Mouse (Mus musculus) kidney, embryonic 14.5 days (tissue): ENCODE measurements around the gene Csnk1g2. TPM values are rescaled to one million over a fixed set of nuclear protein-coding genes. Genes with fewer than 3 reads are reported as not detected.

Experiments
- ATAC-seq: fragments of 200-750 bp; cut with Nextera tagmentation; 2 replicates; pipeline ENCODE4 v1.8.0; 2017; ENCODE audit warnings: moderate number of reproducible peaks, mild to moderate bottlenecking, moderate TSS enrichment, moderate library complexity; ENCODE audit not compliant: low FRiP score, low TSS enrichment
- H3K27ac ChIP-seq: fragments of 300-500 bp; sonication (generic); 2 replicates; pipeline ENCODE4 v1.5.1; 2014; ENCODE audit warnings: low read depth, mild to moderate bottlenecking, low read length, moderate library complexity, mixed read lengths
- H3K27me3 ChIP-seq: fragments of 300-500 bp; sonication (generic); 2 replicates; pipeline ENCODE4 v1.6.1; 2014; ENCODE audit warnings: mild to moderate bottlenecking, low read length; ENCODE audit not compliant: control insufficient read depth, insufficient read depth
- H3K36me3 ChIP-seq: fragments of 300-500 bp; sonication (generic); 2 replicates; pipeline ENCODE4 v1.6.1; 2014; ENCODE audit warnings: low read length, mixed read lengths; ENCODE audit not compliant: control insufficient read depth, insufficient read depth
- H3K4me1 ChIP-seq: fragments of 300-500 bp; sonication (generic); 2 replicates; pipeline ENCODE4 v1.6.1; 2014; ENCODE audit warnings: low read length, mixed read lengths; ENCODE audit not compliant: control insufficient read depth, insufficient read depth
- H3K4me2 ChIP-seq: fragments of 300-500 bp; sonication (generic); replicated peaks from 2 replicates; pipeline ENCODE4 v1.6.1; 2014; ENCODE audit warnings: low read depth, mild to moderate bottlenecking, low read length
- H3K4me3 ChIP-seq: fragments of 300-500 bp; sonication (generic); 2 replicates; pipeline ENCODE4 v1.5.1; 2014; ENCODE audit warnings: mild to moderate bottlenecking, low read length
- H3K9ac ChIP-seq: fragments of 300-500 bp; sonication (generic); 2 replicates; pipeline ENCODE4 v1.6.1; 2014; ENCODE audit warnings: low read depth, mild to moderate bottlenecking, low read length, moderate library complexity
- H3K9me3 ChIP-seq: fragments of 300-500 bp; sonication (generic); 2 replicates; pipeline ENCODE4 v1.6.1; 2016; ENCODE audit warnings: low read length; ENCODE audit not compliant: control insufficient read depth
- WGBS: fragments of 180-500 bp; shearing (Covaris S2); extraction: QIAGEN DNeasy Blood & Tissue Kit; methylation state at CpG from one replicate; pipeline ENCODE4 v1.1.7; 2014; 5-methylcytosine and 5-hydroxymethylcytosine counted together
- microRNA-seq: library from miRNA; unstranded; fragments of <30 nt; microRNA quantifications from one replicate; pipeline ENCODE4, GENCODE M21; 2016
- polyA plus RNA-seq: library from polyadenylated mRNA; unstranded; fragments of >200 nt; fragmentation: Nextera tagmentation; extraction: Ambion mirVana; gene quantifications from 2 replicates; pipeline ENCODE4 v1.2.1, GENCODE M21; 2014

Csnk1g2 gene
- polyA plus RNA-seq, 1 experiment from 2014 or later = 127 TPM

- Histone ChIP-seq H3K9me3 (no peaks in the 10 kb centered on the region), H3K36me3 (peaks cover 40% of the 10 kb centered on the region), H3K27me3 (no peaks in the 10 kb centered on the region), H3K9ac (no peak overlapping the region), H3K27ac (no peak overlapping the region), H3K4me3 (no peak overlapping the region), H3K4me2 (no peak overlapping the region), H3K4me1 (no peaks in the 10 kb centered on the region)
- 94% methylated on average over 3 of the region's 3 CpGs for WGBS
- no peak for ATAC-seq
These were observed 64.0 kb downstream of the Csnk1g2 start for GRCm38 (mm10) chr10:80686617-80687016.

GRCm38 (mm10) chr10:80687850-80688249, 65.2 kb downstream of the Csnk1g2 start:
- H3K4me2 ChIP-seq = no peak overlapping the region
- no peaks in the 10 kb centered on the region for H3K4me1 ChIP-seq
- WGBS = 35% methylated on average over 5 of the region's 5 CpGs
- H3K27me3 ChIP-seq = no peaks in the 10 kb centered on the region
- ATAC-seq = peak; percentile 66; the same call in 1 of the 2 replicates
- H3K36me3 ChIP-seq = peaks cover 40% of the 10 kb centered on the region
- H3K9ac ChIP-seq = no peak overlapping the region
- no peak overlapping the region for H3K27ac ChIP-seq
- no peak overlapping the region for H3K4me3 ChIP-seq
- no peaks in the 10 kb centered on the region for H3K9me3 ChIP-seq

Small RNA genes within 50 kb of the gene (microRNA-seq; reads per million reads assigned to microRNA genes)
- gene Mir6912 = not detected

Other genes with a start within 250 kb of the Csnk1g2 start
- 8.7 and 14.6 TPM in 2 replicates for gene Mex3d, start 235.2 kb upstream of the Csnk1g2 start, polyA plus RNA-seq
- gene Mbd3, start 223.3 kb upstream of the Csnk1g2 start, polyA plus RNA-seq = 248 and 270 TPM in 2 replicates
- 806 and 1,046 TPM in 2 replicates for gene Uqcr11, start 216.0 kb upstream of the Csnk1g2 start, polyA plus RNA-seq
- gene Tcf3, start 189.2 kb upstream of the Csnk1g2 start, polyA plus RNA-seq = 134 and 162 TPM in 2 replicates
- gene Onecut3, start 128.0 kb upstream of the Csnk1g2 start, polyA plus RNA-seq = not detected in 2 replicates
- 0.22 and 0.24 TPM in 2 replicates for gene Atp8b3, start 83.7 kb upstream of the Csnk1g2 start, polyA plus RNA-seq
- 25.8 and 31.3 TPM in 2 replicates for gene Rexo1, start 61.3 kb upstream of the Csnk1g2 start, polyA plus RNA-seq
- gene Klf16, start 45.5 kb upstream of the Csnk1g2 start, polyA plus RNA-seq = 10.1 and 10.2 TPM in 2 replicates
- gene Abhd17a, start 32.5 kb upstream of the Csnk1g2 start, polyA plus RNA-seq = 125 and 130 TPM in 2 replicates
- gene Scamp4, start 20.0 kb upstream of the Csnk1g2 start, polyA plus RNA-seq = 88.5 and 103 TPM in 2 replicates
- gene Adat3, start 20.0 kb upstream of the Csnk1g2 start, polyA plus RNA-seq = 8.0 and 8.8 TPM in 2 replicates
- 1.9 and 2.5 TPM in 2 replicates for gene Gm49322, start 16.8 kb upstream of the Csnk1g2 start, polyA plus RNA-seq
- 63.4 and 80.2 TPM in 2 replicates for gene Btbd2, start 34.2 kb downstream of the Csnk1g2 start, polyA plus RNA-seq
- 68.1 and 99.2 TPM in 2 replicates for gene Mknk2, start 55.3 kb downstream of the Csnk1g2 start, polyA plus RNA-seq
- gene Mob3a, start 79.1 kb downstream of the Csnk1g2 start, polyA plus RNA-seq = 23.3 and 34.4 TPM in 2 replicates
- 8.5 and 14.6 TPM in 2 replicates for gene Izumo4, start 79.3 kb downstream of the Csnk1g2 start, polyA plus RNA-seq
- 70.8 and 80.6 TPM in 2 replicates for gene Ap3d1, start 119.4 kb downstream of the Csnk1g2 start, polyA plus RNA-seq
- gene Dot1l, start 132.4 kb downstream of the Csnk1g2 start, polyA plus RNA-seq = 21.9 and 29.2 TPM in 2 replicates
- 101 and 102 TPM in 2 replicates for gene Sf3a2, start 175.4 kb downstream of the Csnk1g2 start, polyA plus RNA-seq
- 121 and 126 TPM in 2 replicates for gene Plekhj1, start 175.8 kb downstream of the Csnk1g2 start, polyA plus RNA-seq
- gene Amh, start 182.4 kb downstream of the Csnk1g2 start, polyA plus RNA-seq = not detected in 2 replicates
- gene Jsrp1, start 190.7 kb downstream of the Csnk1g2 start, polyA plus RNA-seq = 4.4 and 5.2 TPM in 2 replicates
- gene Oaz1, start 203.8 kb downstream of the Csnk1g2 start, polyA plus RNA-seq = 1,867 and 1,944 TPM in 2 replicates
- 0.17 and 0.97 TPM in 2 replicates for gene Lingo3, start 221.2 kb downstream of the Csnk1g2 start, polyA plus RNA-seq
- gene Lsm7, start 232.4 kb downstream of the Csnk1g2 start, polyA plus RNA-seq = 365 and 431 TPM in 2 replicates
- gene Sppl2b, start 232.4 kb downstream of the Csnk1g2 start, polyA plus RNA-seq = 27.2 and 35.1 TPM in 2 replicates
- gene Tmprss9, start 249.0 kb downstream of the Csnk1g2 start, polyA plus RNA-seq = 0.08 and 0.10 TPM in 2 replicates